Mouse (Mus musculus) limb, embryonic 14.5 days (tissue): ENCODE data around the gene Eps8l1. TPM values are rescaled to one million over a fixed set of nuclear protein-coding genes. Genes with fewer than 3 reads are reported as not detected.

Experiments used
- ATAC-seq: fragments of 200-750 bp; cut with Nextera tagmentation; 2 replicates; pipeline ENCODE4 v1.8.0; 2017; ENCODE audit warnings: low read depth, moderate number of reproducible peaks, moderate TSS enrichment; ENCODE audit not compliant: low FRiP score
- DNase-seq: peaks from one replicate; pipeline ENCODE4 v3.0.0-alpha.2; 2015; ENCODE audit warnings: low spot score
- H3K27ac ChIP-seq: fragments of 300-500 bp; sonication (generic); replicated peaks from 2 replicates; pipeline ENCODE4 v1.5.1; 2014; ENCODE audit warnings: low read depth, mild to moderate bottlenecking, low read length, moderate library complexity, mixed read lengths
- H3K27me3 ChIP-seq: fragments of 300-500 bp; sonication (generic); 2 replicates; pipeline ENCODE4 v1.6.1; 2014; ENCODE audit warnings: low read length, mixed read lengths; ENCODE audit not compliant: control insufficient read depth, insufficient read depth
- H3K36me3 ChIP-seq: fragments of 300-500 bp; sonication (generic); 2 replicates; pipeline ENCODE4 v1.6.1; 2014; ENCODE audit warnings: mild to moderate bottlenecking, low read length, moderate library complexity, mixed read lengths; ENCODE audit not compliant: control insufficient read depth, insufficient read depth
- H3K4me1 ChIP-seq: fragments of 300-500 bp; sonication (generic); 2 replicates; pipeline ENCODE4 v1.6.1; 2014; ENCODE audit warnings: antibody characterized with exemption, low read length, mixed read lengths; ENCODE audit not compliant: control insufficient read depth, insufficient read depth
- H3K4me2 ChIP-seq: fragments of 300-500 bp; sonication (generic); replicated peaks from 2 replicates; pipeline ENCODE4 v1.6.1; 2014; ENCODE audit warnings: low read depth, mild to moderate bottlenecking, low read length, moderate library complexity; ENCODE audit not compliant: severe bottlenecking
- H3K4me3 ChIP-seq: fragments of 300-500 bp; sonication (generic); replicated peaks from 2 replicates; pipeline ENCODE4 v1.5.1; 2014; ENCODE audit warnings: low read length
- H3K9ac ChIP-seq: fragments of 300-500 bp; sonication (generic); 2 replicates; pipeline ENCODE4 v1.6.1; 2014; ENCODE audit warnings: mild to moderate bottlenecking, low read depth, low read length, moderate library complexity; ENCODE audit not compliant: severe bottlenecking
- H3K9me3 ChIP-seq: fragments of 300-500 bp; sonication (generic); 2 replicates; pipeline ENCODE4 v1.6.1; 2016; ENCODE audit warnings: low read length; ENCODE audit not compliant: control insufficient read depth
- POLR2A ChIP-seq: fragments of 200-500 bp; IDR thresholded peaks from 2 replicates; pipeline ENCODE4 v1.8.0; 2012; ENCODE audit warnings: inconsistent platforms, mild to moderate bottlenecking, moderate library complexity, borderline replicate concordance; ENCODE audit not compliant: insufficient read depth, insufficient read length; ENCODE audit errors: extremely low read depth
- WGBS: fragments of 180-500 bp; shearing (Covaris S2); extraction: QIAGEN DNeasy Blood & Tissue Kit; methylation state at CpG from one replicate; pipeline ENCODE4 v1.1.7; 2014; 5-methylcytosine and 5-hydroxymethylcytosine counted together
- polyA plus RNA-seq, 2 experiments: library from polyadenylated mRNA; depleted of rRNA in 1 of 2; stranded (reverse) in 1 of 2; unstranded in 1 of 2; fragments of >200 nt; fragmentation: Nextera tagmentation in 1 of 2; extraction: Ambion mirVana in 1 of 2; gene quantifications; 2 replicates each; pipeline versions ENCODE4 v1.2.1 to v1.2.3; 2012 to 2014

Gene Eps8l1
- polyA plus RNA-seq, 2 experiments: 1.9 to 6.9 TPM

GRCm38 (mm10) chr7:4430246-4430844 is 30.1 kb upstream of the Eps8l1 start:
- 94% methylated on average over 9 of the region's 9 CpGs for WGBS
- H3K4me3 ChIP-seq: no peak overlapping the region
- no peak for DNase-seq
- ATAC-seq: no peak
- H3K36me3 ChIP-seq: peaks cover 80% of the 10 kb centered on the region
- no peak overlapping the region for H3K27ac ChIP-seq
- H3K9ac ChIP-seq: no peak overlapping the region
- no peak overlapping the region for H3K4me2 ChIP-seq
- TF ChIP-seq POLR2A: no peak
- H3K9me3 ChIP-seq: no peaks in the 10 kb centered on the region
- H3K27me3 ChIP-seq: no peaks in the 10 kb centered on the region
- no peaks in the 10 kb centered on the region for H3K4me1 ChIP-seq

- Histone ChIP-seq H3K27me3 (no peaks in the 10 kb centered on the region), H3K4me2 (no peak overlapping the region), H3K9ac (no peak overlapping the region), H3K9me3 (no peaks in the 10 kb centered on the region), H3K4me3 (no peak overlapping the region), H3K36me3 (peaks cover 76% of the 10 kb centered on the region), H3K4me1 (no peaks in the 10 kb centered on the region), H3K27ac (no peak overlapping the region)
- TF ChIP-seq POLR2A: no peak
- peak; percentile 42 for DNase-seq
- WGBS: 81% methylated on average over 6 of the region's 6 CpGs
- ATAC-seq: no peak
These were observed 28.9 kb upstream of the Eps8l1 start for GRCm38 (mm10) chr7:4431548-4431947.

- H3K9ac ChIP-seq: no peak overlapping the region
- no peaks in the 10 kb centered on the region for H3K9me3 ChIP-seq
- peaks cover 77% of the 10 kb centered on the region for H3K36me3 ChIP-seq
- no peak overlapping the region for H3K27ac ChIP-seq
- 88% methylated on average over 8 of the region's 8 CpGs for WGBS
- no peak for ATAC-seq
- no peak overlapping the region for H3K4me2 ChIP-seq
- no peak for TF ChIP-seq POLR2A
- no peaks in the 10 kb centered on the region for H3K4me1 ChIP-seq
- no peak overlapping the region for H3K4me3 ChIP-seq
- no peaks in the 10 kb centered on the region for H3K27me3 ChIP-seq
- DNase-seq: no peak
These were observed 28.4 kb upstream of the Eps8l1 start for GRCm38 (mm10) chr7:4432026-4432425.

GRCm38 (mm10) chr7:4437721-4438120 is 22.8 kb upstream of the Eps8l1 start:
- DNase-seq (no peak), ATAC-seq (no peak)
- Histone ChIP-seq H3K4me3 (no peak overlapping the region), H3K9ac (no peak overlapping the region), H3K4me1 (no peaks in the 10 kb centered on the region), H3K9me3 (no peaks in the 10 kb centered on the region), H3K36me3 (peaks cover 79% of the 10 kb centered on the region), H3K27ac (no peak overlapping the region), H3K4me2 (no peak overlapping the region), H3K27me3 (no peaks in the 10 kb centered on the region)
- TF ChIP-seq POLR2A: no peak
- WGBS: 89% methylated on average over 2 of the region's 2 CpGs

- DNase-seq: no peak
- Histone ChIP-seq H3K4me1 (no peaks in the 10 kb centered on the region; the same call in 1 of the 2 replicates), H3K9me3 (no peaks in the 10 kb centered on the region), H3K4me3 (no peak overlapping the region), H3K27ac (no peak overlapping the region), H3K27me3 (no peaks in the 10 kb centered on the region), H3K4me2 (no peak overlapping the region), H3K9ac (no peak overlapping the region), H3K36me3 (peaks cover 67% of the 10 kb centered on the region)
- WGBS: 94% methylated on average over 10 of the region's 10 CpGs
- no peak for ATAC-seq
- no peak for TF ChIP-seq POLR2A
These were observed 19.9 kb upstream of the Eps8l1 start for GRCm38 (mm10) chr7:4440549-4440948.

GRCm38 (mm10) chr7:4445216-4445791 is 15.2 kb upstream of the Eps8l1 start, which contains the start of gene Rdh13:
TSS of gene Rdh13 (minus strand) at chr7:4445649.
- H3K27me3 ChIP-seq: no peaks in the 10 kb centered on the region
- peak within 1 kb of the TSS; percentile 63; the same call in 1 of the 2 replicates for H3K27ac ChIP-seq
- under 1% methylated on average over 34 of the region's 35 CpGs for WGBS
- peak within 1 kb of the TSS; percentile 76 for H3K4me3 ChIP-seq
- peak; percentile 96 for DNase-seq
- H3K4me1 ChIP-seq: no peaks in the 10 kb centered on the region; the same call in 1 of the 2 replicates
- H3K9me3 ChIP-seq: no peaks in the 10 kb centered on the region
- ATAC-seq: peak; percentile 98
- no peak for TF ChIP-seq POLR2A
- peak within 1 kb of the TSS; percentile 71 for H3K9ac ChIP-seq
- H3K4me2 ChIP-seq: peak within 1 kb of the TSS; percentile 61
- peaks cover 38% of the 10 kb centered on the region for H3K36me3 ChIP-seq
